Mouse (Mus musculus): Measurements from ENCODE around the gene Lrfn5. TPM values are rescaled to one million over a fixed set of nuclear protein-coding genes. Genes with fewer than 3 reads are reported as not detected.

The Lrfn5 gene
- not detected for total RNA-seq (2021)
- long read RNA-seq, experiment 1: 0 reads
- long read RNA-seq, experiment 2: 0 reads

DNA sequence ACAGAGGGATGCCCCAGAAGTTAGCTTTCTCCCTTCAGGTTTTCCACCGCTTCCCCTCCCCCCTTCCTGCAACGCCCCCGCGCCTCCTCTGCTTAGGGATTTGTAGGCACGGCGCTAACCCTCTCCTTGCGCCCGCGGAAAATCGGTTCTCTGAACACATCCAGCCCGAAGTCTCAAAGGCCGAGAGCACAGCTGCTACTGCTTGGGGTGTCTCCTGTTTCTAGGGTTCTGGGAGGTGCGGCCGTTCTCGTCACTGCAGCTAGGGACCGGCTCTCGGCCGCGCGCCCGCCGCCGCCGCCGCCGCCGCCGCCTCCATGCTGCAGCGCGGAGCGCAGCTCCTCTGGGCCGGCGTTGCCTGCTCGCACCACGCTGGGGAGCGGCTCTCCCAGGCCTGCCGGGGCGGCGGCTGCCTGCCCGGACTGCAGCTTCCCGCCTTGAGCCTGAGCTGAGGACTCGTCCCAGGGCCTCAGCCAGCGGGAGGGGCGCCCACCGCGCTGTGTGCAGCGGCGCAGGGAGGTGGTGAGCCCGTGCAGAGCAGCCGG lies at the start of gene Lrfn5:
TSS of gene Lrfn5 (plus strand) at position 322 of the 542 bp plus-strand sequence.
- intact Hi-C loops (cut with DNase I): no loop called here
- DNase-seq: peak; percentile 35 to 44

DNA sequence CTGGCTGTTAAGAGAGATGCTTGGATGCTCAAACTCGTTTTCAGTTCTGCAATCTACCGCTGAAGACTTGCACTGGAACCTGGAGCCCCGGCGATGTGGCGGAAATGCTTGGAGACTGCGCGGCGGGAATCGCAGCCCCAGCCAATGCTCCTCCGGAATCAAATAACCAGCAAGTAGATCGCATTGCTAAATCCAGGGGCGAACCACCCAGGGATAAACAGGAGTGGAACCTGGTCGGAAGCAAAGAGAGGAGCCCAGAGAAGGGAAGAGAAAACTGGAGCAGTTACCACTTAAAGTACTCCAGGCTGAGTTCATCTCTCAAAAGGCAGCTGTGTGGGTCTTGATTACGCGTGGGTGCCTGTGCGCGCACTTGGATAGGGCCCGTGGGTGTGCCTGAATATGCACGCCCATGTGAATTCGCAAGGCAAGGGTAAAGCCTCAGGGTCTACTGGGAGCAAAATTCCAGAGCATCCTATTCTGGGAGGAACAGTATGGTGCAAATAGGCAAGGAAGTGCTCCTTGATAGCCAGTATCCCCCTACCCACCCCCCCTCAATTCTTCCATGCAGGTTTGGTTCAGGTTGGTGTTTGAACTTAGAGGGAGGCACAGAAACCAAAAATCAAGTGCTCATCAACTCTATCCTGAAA lies 1.3 kb upstream of the Lrfn5 start:
- intact Hi-C loops (cut with DNase I): no loop called here
- no peak for DNase-seq

DNA sequence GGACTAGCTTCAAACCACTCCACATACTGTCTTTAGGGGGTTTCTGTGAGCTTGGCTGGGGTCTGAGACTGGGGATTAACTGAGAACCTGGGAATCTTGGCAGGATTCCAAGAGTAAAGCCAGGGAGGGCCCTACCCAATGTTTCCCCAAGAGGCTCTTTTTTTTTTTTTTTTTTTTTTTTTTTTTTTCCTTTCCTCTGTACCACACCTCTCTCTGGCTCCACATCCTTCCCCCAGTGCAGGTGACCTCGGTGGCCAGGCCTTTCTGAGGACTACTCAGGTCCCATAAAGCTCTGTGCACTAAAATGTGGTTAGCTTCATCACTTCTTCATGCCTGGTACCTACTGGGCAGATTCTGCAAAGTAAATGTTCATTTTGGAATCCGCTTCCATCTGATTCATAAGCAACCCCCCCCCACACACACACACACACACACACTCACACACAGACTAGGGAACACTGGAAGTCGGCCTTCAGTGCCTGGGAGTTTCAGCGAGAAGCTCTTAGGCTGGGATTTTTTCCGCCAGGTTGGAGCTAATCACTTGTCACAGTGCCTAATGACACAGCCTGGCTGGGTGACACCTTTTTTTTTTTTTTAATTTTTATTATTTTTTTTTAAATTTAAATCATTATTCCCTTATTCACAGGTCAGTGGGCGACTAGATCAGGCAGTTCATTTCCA lies 662 bp upstream of the Lrfn5 start:
- DNase-seq: no peak
- intact Hi-C loops (cut with DNase I): no loop called here

DNA sequence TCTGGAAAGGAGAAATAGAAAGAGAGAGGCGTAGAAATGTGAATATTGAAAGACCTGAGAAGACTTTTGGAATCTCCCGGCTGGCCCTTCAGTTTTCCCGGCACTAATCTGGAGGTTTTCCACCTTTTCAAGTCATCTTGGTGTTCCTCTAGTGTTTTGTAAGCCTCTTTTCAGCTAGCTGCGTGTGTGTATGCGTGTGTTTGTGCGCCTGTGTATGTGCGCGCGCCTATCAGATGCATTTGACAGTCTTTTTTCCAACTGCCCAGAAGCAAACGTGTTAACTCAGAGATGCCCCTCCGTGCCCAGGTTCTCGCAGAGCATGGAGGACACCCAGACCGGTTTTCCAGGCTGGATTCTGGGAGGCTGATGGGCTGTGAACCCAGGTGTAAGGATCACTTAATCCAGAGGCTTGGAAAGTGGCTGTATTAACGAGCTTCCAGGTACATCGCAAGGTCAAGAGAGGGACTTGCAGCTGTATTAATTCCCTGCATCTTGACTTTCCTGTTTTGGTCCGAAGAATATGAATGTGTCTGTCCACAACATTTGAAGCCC lies 757 bp downstream of the Lrfn5 start:
- intact Hi-C loops (cut with DNase I): no loop called here

DNA sequence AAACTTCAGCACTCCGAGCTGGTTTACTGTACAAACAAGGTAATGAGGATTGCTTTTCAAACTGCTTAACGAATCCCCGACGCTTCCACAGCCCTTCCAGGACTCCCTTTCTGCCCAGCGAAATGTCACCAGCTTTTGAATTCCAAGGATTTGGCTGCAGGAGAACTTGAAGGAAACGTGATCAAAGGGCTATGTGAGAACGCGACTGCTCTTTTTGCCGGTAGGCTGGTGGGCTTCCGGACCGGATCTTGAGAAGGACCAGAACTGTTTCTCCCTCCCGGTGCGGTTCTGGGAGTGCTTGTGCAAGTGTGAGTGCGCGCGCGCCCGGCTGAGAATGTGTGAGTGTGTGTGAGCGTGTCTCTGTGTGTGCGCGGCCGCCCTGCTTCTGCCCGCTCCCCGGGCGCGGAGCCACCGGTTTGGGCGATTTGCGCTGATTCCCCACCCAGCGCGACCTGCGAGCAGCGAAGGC lies 1.3 kb downstream of the Lrfn5 start:
- intact Hi-C loops (cut with DNase I): no loop called here
- no peak for DNase-seq

More for the DNA sequence above, 757 bp downstream of the Lrfn5 start:
- DNase-seq: no peak

DNA sequence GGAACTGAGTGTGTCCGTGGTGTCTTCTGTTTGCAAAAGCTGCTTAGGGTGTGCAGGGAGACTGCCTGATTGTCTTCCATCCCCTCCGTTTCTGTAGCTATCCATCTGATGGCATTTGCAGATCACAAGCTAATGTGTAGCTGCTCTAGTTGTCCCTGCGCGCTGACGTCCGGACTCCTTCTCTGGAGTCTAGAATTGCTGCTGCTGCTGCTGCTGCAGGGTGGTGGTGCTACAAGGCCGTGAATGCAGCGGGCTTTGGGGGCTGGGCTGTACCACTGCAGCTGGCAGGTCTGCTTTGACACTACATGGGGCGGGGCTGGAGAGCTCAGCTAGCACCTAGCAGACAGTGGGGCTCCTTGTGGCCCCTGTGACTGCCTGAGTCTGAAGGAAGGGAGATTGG lies 3.2 kb downstream of the Lrfn5 start:
- no peak for DNase-seq
- intact Hi-C loops (cut with DNase I): no loop called here

DNA sequence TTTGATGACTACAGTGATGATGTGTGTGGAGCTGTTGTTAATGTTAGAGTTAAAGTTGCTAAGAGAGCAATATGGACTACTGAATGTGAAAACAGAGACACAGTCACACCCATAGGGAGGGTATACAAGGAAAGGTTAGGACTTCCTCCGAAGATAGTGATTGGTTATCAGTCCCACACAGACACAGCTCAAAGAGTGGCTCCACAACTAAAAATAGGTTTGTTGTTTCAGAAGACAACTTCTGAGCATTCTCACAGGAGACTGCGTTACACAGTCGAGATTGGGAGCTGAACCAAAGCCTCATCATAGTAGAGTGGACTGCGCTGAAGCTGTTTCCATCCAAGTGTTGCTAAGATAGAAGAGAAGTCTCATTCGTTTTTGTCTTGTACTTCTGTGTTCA lies 57.0 kb downstream of the Lrfn5 start:
- intact Hi-C loops (cut with DNase I): no loop called here
- DNase-seq: no peak

DNA sequence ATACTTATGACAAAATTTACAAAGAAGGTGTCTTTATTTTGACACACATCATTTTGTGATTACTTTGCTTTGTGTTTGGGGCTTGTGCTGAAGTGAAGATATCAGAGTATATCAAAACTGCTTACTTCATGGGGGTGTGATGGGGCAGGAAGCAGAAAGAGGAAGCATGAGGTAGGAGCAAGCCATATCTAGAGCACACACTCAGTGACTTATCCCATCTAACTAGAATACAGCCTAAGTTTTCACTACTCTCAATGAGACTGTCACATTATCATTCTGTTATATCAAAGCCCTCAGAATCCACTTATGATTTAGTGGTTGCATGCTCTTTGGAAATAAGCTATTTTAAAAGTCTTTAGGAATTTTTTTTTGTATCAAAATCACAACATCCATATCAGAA lies 77.4 kb downstream of the Lrfn5 start:
- intact Hi-C loops (cut with DNase I): no loop called here
- DNase-seq: no peak

DNA sequence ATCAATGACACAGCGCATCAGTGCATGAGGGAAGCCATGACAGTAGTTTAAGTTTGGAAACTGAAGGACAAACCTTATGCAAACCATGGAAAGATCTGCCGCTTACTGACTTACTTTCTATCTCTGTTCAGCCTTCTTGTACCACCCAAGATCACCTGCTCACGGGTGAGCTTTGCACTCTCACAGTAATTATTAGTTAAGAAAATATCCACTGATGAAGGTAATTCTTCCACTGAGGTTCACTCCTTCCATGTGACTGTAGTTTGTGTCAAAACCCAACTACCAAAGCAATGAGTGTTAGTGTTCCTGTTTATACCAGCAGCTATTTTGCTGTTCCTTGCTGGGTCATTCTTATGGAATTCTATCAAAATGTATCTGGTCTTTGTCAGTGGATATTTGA lies 84.9 kb downstream of the Lrfn5 start:
- intact Hi-C loops (cut with DNase I): no loop called here

DNA sequence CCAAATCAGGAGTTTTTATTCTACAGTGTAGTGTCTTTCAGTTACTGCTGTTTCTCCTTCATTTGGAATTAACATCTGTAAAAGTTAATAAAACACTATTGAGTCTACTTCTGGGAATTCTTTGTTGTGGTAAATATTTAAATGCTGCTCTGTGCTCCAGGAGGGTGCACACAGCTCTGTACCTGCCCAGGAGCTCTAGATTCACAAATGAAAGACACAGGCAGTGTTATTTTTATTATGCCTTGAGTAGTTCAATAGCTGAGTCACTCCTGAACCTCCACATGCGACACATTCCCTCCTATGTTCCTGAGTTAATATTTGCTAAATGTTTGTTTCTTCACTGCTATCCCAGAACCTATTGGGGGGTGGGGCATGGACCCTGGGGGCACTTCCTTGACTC lies 87.1 kb downstream of the Lrfn5 start:
- intact Hi-C loops (cut with DNase I): no loop called here

More for the DNA sequence above, 84.9 kb downstream of the Lrfn5 start:
- no peak for DNase-seq

DNA sequence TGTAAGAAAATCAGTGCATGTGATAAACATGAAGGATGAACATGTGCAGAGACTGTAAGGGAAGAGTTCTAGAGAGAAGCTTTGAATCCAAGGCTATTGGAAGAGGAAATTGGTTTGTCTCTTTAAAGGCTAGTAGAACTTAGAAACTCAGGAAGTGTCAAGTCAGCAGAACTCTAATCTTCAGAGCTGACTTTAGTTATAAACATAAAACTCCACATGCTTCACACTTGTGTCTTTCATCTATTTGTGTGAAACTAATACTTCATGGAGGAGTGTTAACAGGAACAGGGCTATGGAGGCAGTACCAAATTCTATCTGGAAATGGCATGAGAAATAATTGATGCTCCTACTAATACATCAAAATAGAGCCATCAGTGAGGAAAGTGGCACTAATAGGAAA lies 101.6 kb downstream of the Lrfn5 start:
- no peak for DNase-seq
- intact Hi-C loops (cut with DNase I): no loop called here

More for the DNA sequence above, 87.1 kb downstream of the Lrfn5 start:
- DNase-seq: no peak

DNA sequence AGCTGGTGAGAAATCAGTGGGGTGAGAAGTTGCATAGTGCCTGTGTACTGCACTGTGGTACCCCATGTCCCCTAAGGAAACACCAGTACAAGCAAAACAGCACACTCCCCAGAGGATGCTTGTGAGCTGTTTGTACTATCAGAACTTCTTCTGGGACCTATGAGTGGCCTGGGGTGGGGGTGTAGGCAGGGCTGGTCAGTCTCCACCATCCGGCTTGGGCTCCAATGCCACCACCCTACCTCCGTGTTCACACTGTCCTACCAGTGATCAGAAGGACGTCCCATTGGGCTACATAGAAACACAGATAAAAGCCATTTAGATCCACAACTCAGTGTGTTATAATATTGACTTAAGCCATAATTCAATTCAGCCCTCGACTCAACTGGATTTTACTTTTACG lies 131.4 kb downstream of the Lrfn5 start:
- DNase-seq: no peak
- intact Hi-C loops (cut with DNase I): no loop called here

DNA sequence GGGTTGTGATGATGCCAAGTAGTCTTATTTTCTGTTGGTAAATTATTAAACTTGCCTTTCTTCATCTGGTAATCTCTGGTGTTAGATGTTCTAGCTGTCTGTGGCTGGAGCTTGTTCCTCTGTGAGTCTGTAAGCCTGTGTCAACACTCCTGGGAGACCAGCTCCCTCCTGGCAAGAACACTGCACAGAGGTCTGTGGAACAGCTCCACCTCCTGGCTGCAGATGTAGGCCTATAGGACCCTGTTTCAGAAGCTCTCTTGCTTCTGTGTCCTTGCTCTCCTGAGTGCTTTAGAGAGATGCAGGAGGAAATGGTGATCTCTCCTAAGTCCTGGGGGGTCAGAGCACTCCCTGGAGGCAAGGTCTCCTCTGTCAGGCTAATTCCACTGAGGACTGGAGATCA lies 200.2 kb downstream of the Lrfn5 start:
- intact Hi-C loops (cut with DNase I): no loop called here
- no peak for DNase-seq

DNA sequence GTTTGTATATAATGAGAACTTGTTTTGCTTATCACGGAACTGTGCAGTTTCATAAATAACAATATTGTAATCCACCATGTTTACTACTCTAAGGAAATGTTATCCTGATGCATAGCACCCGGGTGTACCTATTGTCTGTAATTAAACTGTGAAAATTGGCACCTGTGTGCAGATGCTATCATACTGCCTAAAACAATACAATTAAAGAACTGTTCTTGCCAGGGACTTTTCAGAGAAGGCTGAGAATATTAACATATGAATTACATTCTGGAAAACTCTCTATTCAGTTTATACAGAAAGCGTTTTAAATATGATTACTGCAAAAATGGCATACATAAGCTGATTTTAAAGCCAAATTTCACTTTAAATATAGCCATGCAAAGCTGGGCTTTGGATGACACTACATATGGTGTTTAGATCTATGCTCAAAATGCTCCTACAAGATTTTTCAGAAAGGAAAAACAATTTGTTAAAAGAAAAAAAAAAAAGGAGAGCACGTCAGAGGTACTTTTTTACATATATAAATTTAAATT lies 284.2 kb downstream of the Lrfn5 start:
- no peak for DNase-seq
- intact Hi-C loops (cut with DNase I): no loop called here

DNA sequence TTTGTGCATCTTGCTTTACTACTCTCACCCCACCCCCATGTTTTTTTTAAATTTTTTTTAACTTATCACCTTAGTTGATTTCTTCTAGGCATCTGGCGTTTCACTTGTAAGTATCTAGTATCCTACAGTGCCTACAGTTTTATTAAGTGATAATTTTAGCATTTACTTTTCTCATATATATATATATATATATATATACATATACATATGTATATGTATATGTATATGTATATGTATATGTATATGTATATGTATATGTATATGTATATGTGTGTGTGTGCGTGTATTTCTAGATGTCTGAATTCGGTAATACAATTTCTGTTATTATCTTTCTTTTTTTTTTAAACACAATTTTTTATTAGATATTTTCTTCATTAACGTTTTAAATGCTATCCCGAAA lies 300.7 kb downstream of the Lrfn5 start:
- no peak for DNase-seq
- intact Hi-C loops (cut with DNase I): no loop called here

DNA sequence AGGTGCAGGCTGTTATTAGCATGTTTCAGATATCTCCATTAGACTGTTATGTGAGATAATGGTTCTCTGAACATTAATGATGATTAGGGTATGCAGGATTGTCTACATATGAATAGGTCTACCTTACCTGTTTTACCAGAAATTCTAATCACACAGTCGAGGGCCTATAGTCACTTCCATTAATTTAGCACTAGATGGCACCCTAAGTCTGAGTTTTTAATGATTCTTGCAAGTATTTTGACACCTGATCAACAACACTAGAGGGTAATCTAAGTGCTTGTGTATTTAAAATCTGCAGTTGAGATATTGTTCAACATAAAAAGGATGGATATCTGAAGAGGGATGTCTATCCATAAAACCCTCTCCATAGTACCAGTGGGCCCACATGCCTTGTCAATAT lies 303.4 kb downstream of the Lrfn5 start:
- DNase-seq: no peak
- intact Hi-C loops (cut with DNase I): no loop called here

DNA sequence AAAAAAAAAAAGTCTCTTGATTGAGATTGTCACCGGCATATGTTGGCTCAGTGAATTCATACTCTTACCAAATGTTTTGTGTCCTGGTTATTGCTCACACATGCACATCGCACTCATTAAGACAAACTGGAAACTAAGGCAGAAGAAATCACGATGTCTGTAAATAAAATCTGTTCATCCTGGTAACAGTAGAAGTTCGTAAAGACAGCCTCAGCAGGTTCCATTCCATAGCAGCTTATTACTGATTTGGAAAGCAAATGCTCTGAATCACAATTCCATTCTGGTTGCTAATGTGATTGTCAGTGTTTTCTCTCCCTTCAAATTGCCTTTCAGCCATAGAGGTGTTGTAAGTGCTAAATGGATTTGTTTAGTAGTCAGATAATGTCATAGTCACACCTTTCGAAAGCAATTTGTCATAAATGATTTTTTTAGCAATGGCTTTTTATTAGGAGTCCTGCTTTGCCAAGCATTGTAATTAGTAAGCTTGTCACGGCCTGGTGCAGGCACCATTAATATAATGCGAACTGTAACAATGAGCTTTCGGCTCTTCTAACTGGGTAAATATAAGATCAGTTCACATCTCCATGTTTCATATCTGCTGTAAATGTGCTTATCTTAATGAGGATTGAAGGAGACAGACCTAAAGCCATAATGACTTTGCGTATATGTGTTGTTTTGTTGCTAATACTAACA lies 319.8 kb downstream of the Lrfn5 start:
- intact Hi-C loops (cut with DNase I): no loop called here
- no peak for DNase-seq

DNA sequence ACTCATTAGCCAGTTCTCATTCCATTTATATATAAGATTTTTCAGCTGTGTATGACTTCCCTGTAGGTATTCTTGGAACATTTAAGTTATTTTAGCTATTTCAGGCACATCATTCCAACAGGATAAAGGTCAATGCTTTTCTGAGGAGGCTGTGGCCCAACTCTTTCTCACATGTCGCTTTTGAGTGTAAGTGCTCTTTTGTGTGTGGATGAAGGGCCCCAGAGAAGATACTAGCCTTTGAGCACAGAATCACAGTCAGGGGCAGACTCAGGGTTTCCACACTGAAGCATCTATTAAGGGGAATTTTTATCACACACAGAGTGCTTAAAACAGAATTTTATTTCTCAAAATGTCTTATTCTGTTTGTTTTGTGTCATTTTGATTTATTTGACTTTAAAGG lies 331.2 kb downstream of the Lrfn5 start:
- DNase-seq: no peak
- intact Hi-C loops (cut with DNase I): no loop called here
